Mouse (Mus musculus) testis, adult 2 months (tissue): Measurements from ENCODE around the gene Tedc1.

ENCODE experiments used
- CTCF ChIP-seq: fragments of 200-500 bp; IDR thresholded peaks from 2 replicates; pipeline ENCODE4 v1.5.1; 2012; ENCODE audit warnings: low read depth, mild to moderate bottlenecking, inconsistent platforms, low read length, moderate library complexity; ENCODE audit not compliant: control insufficient read depth, insufficient read depth, insufficient replicate concordance
- POLR2A ChIP-seq: fragments of 200-500 bp; IDR thresholded peaks from 2 replicates; pipeline ENCODE4 v1.6.1; 2012; ENCODE audit warnings: low read depth, mild to moderate bottlenecking, inconsistent platforms, low read length, moderate library complexity; ENCODE audit not compliant: control insufficient read depth

- TF ChIP-seq CTCF, result no peak
- no peak; the same call in 1 of the 2 replicates for TF ChIP-seq POLR2A
These were observed 10.6 kb upstream of the Tedc1 start for GRCm38 (mm10) chr12:113145591-113145990.
